Mouse (Mus musculus): ENCODE data around the gene 1700057G04Rik.

DNA sequence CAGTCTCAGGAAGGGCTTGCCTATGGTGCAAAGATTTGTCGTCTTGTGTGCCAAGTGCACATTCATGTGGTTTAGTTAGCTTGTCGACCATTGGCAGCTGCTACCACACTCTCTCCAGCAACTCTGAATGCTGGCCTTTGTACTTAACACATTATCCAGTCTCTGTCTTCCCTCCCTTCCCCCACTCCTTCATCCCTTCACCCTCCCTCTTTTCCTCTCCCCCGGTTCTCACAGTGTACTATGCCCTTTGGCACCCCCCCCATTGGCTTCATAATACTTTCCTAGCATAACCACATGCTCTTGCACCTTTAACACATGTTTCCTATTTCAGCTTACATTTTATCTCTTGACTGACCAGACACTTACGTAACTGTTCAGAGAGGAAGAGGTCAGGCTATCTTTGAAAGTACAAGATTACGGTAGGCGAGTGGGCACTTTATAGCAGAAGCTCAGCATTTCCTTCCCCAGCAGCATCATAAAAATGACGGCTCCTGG lies 65.6 kb downstream of the 1700057G04Rik start:
- TF ChIP-seq CTCF (IDR thresholded peaks at IDR 0.05; ENCODE audit: extremely low read depth, insufficient read depth, insufficient read length, insufficient replicate concordance) (no peak), POLR2A (IDR thresholded peaks at IDR 0.05; ENCODE audit: low read depth, low read length) (no peak)
